Mouse (Mus musculus) naive thymus-derived CD4-positive, alpha-beta T cell, adult 2 months (primary cell): ENCODE measurements around the gene Cacna1a.
A peak's percentile ranks its signal among the peaks of the same experiment; 100 is the strongest.
"Not testable (repeated sequence)": the region's sequence is repeated elsewhere in the genome, so short reads cannot be mapped to it uniquely, and the experiment has no call there.

Source experiments
- DNase-seq: peaks from one replicate; pipeline ENCODE4 v3.0.0-alpha.2; 2011; ENCODE audit warnings: low read depth

The Cacna1a gene

DNA sequence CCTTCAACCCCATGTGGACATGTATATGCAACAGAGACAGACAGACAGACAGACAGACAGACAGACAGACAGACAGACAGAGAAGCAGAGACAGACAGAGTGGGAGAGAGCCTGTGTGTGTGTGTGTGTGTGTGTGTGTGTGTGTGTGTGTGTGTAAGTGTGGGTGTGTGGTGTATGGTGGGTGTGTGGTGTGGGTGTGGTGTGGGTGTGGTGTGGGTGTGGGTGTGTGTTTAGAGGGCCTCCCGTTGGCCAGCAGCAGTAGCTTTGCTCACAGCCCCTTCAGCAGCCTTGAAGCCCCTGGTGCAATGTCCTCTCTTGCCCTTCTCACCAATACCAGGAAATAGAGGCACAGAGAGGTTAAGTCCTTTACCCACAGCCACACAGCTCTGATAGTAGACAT lies 204.9 kb downstream of the Cacna1a start:
- no peak for DNase-seq

DNA sequence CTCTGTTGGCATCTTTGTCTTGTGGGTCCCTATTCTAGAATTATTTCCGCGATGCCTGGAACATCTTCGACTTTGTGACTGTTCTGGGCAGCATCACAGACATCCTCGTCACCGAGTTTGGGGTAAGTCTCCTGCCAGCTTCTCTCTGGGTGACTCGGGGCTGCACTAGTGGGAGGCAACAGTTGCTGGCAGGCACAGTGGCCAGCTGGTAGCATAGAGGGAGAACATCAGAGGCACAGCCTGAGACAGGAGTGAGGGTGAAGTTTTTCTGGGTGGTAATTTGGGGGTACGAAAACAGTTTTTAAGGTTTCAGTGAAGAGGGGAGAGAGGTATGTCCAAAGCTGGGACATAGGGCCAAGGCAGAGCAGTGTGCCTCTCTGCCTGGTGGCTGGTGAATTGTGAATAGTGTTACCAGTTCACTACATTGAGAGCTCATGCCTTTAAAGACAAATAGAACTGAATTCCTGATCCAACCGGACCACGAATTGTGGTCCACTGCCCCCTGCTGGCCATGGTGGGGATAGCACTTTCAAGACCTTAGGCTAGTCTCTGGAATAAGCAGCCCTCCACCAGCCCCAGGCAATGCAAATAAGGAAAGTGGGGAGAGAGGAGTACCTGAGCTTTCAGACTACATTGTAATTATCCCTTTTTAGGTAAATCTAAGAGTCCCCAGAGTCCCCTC lies 206.0 kb downstream of the Cacna1a start:
- DNase-seq = peak; percentile 83

- peak; percentile 72 for DNase-seq
Observed at GRCm38 (mm10) chr8:84595648-84596047, 207.4 kb downstream of the Cacna1a start.

- DNase-seq = no peak
Observed at GRCm38 (mm10) chr8:84599401-84599800, 211.2 kb downstream of the Cacna1a start.

DNA sequence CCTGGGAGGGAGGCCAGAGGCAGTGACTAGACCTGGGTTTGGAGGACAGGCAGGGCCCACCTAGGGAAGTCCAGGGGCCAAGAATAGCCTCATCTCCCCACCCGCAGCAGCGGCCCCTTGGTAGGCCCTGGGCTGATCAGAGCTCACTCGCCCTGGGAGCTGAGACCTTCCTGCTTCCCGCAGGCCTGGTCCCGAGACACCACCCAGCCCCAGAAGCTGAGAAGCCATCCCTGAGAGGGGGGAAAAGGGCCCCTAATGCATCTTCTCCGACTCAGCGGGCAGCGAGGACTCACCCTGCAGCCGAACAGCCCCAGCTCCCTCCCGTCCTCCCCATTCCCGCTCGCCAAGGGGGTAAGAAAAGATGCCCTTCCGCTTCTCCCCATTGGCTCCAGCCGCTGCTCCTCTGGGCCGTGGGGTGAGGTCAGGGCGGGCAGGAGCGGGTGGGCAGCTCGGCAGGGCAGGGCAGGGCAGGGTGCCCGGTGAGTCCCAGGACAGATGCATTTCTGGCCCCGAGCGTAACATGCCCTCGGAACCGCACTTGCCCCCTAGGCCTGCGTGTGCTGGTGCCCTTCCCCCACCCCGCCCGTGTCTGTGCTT lies 212.2 kb downstream of the Cacna1a start:
- no peak for DNase-seq

DNA sequence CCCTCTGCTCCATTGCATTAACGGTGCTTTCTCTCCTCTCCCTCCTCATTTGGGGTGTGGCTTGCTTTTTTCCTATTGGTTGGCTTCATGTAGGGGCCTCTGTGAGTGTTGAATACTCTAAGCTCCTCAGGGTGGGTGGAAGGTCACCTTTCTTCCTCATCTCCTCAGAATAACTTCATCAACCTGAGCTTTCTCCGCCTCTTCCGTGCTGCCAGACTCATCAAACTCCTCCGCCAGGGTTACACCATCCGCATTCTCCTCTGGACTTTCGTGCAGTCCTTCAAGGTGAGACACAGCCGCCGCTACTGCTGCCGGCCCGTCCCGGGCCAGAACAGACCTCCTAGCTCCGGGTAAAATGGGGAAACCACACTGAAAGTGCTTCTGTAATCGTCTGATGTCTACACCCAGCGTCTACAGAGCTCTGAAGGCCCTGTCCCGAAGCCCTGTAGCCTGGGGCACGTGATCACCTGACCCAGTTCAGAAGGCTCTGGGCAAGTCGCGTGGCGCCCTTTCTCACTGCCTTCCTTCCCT lies 213.0 kb downstream of the Cacna1a start:
- DNase-seq = peak; percentile 49

DNA sequence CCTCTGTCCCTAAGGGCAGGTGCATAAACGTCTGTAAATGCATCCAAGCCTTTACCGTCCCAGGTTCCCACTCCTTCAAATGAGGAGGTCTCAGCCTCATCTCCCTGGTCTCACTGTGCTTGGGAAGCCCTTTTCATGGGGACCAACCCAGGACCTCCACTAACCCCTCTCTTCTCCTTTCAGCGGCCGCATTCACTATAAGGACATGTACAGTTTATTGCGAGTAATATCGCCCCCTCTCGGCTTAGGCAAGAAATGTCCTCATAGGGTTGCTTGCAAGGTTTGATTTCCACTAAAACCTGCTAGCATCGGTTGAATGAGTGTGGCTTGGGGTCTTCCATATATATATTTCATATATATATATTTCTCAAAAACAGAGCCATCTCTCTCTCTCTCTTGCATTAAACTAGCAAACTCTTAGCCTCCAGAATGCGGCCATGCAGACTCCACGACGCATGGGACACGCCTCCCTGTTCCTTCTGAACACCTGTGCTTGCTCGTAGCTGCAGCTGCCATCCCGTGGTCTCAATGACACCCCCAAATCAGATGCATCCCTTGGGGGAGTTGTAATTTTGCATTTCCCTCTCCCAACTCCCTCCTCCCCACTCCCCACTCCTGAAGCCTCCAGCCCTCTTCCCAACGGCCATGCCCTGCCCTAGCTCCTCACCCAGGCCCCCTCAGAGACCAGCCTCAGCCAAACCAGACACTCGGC lies 226.4 kb downstream of the Cacna1a start:
- peak; percentile 68 for DNase-seq

DNA sequence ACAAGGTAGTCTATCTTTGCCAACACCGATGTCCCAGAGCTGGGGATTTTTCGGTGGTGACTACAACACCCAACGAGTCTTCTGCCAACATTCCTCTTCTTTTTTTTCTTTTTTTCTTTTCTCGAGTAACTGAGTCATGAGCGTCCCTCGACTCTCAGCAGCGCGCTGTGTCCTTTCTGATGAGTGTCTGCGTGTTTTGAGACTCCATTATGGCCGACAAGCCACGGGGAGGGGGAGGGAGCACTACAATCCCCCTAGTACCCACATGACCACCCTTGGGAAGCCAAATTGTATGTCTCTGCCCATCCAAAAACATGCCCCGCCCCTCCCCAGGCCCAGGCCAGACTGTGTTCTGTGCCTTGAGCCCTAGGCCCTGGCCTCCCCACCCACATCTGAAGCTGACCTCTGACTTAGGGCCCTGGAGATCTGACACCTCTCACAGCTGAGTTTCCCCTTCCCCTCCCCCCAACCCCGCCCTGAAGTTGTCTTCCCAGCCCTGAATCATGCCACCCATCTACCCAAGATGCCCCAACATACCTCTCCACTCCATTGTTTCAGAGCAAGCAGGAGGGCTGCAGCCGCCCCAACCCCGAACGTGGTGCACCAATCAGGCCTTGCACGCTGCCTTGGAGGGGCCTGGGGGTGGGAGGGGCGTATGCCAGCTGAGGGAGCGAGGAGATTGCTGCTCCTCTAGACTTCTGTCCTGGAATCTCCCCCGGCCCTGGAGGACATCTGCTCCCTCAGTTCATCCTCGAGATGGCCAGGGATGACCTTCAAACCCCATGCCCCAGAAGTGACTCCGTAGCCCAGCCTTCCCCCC lies 227.6 kb downstream of the Cacna1a start:
- no peak for DNase-seq

DNA sequence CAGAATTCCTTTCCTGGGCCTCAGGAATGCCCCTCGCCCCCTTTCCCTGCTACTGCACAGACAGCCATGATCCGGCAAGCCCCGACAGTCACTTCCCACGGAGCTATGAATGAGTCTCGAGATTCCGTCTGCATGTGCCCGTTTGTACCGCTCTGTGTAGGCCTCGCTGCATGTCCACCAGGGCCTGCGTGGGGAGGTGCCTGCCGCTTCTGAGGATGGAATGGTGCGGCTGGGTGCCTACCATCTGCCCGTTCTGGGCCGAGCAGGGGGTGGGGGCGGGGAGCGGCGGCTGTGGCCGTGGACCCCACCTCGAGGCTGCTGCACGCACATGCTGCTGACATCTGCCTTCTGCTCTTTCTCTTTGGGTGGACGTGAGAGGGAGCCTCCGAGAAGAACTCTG lies 228.8 kb downstream of the Cacna1a start:
- no peak for DNase-seq

GRCm38 (mm10) chr8:84621102-84621625 lies 232.9 kb downstream of the Cacna1a start:
- DNase-seq = no peak

DNA sequence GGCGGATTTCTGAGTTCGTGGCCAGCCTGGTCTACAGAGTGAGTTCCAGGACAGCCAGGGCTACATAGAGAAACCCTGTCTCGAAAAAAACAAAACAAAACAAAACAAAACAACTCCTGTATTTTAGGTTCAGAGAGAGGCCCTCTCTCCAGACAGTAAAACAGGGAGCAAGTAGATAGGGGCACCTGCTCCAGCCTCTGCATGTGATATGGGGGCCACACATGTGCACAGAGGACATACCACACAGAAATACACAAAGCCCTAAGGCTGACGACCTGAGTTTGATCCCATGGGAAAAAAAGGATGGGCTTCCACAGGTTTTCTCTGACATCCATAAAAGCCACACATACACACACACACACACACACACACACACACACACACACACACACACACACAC lies 235.2 kb downstream of the Cacna1a start:
- not testable (repeated sequence) for DNase-seq

DNA sequence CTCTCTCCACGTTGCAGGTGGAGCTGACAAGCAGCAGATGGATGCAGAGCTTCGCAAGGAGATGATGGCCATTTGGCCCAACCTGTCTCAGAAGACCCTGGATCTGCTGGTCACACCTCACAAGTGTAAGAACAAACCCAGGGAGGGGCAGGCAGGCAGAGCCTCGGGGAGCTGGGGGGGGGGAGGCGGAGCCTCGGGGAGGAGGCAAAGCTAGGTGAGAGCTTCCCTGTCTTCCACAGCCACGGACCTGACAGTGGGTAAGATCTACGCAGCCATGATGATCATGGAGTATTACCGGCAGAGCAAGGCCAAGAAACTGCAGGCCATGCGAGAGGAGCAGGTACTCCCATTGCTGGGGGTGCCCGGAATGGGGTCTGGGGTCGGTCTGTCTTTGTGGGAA lies 241.3 kb downstream of the Cacna1a start:
- DNase-seq = no peak

DNA sequence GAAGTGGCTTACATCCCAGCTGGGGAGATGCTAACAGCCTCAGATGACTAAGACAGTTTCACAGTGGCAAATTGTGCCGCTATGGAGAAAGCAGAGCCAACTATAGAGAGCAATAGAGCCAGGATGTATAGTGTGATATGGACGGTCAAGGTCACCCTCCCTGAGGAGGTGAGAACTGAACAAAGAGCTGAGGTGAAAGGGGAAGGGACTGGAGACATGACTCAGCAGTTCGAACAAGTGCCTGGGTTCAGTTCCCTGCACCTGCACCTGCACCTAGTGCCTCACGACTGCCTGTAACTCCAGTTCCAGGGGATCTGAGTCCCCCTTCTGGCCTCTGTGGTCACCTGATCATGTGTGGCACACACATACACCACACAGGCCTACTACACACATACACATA lies 241.9 kb downstream of the Cacna1a start:
- no peak for DNase-seq

DNA sequence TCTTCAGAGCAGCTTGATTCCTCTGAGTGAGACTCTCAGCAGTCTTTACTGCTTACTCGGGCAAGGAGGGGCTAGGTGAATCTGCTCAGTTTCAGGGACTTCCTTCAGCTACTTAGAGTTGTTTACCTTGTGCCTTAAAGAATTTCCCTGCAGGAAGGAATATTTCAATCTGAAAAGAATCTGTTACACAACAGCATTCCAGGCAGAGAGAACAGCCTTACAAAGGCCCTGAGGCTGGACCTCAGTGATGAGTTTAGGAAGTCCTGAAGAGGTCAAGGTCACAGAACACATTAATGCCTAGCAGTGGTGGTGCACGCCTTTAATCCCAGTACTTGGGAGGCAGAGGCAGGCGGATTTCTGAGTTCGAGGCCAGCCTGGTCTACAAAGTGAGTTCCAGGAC lies 243.6 kb downstream of the Cacna1a start:
- DNase-seq = no peak

DNA sequence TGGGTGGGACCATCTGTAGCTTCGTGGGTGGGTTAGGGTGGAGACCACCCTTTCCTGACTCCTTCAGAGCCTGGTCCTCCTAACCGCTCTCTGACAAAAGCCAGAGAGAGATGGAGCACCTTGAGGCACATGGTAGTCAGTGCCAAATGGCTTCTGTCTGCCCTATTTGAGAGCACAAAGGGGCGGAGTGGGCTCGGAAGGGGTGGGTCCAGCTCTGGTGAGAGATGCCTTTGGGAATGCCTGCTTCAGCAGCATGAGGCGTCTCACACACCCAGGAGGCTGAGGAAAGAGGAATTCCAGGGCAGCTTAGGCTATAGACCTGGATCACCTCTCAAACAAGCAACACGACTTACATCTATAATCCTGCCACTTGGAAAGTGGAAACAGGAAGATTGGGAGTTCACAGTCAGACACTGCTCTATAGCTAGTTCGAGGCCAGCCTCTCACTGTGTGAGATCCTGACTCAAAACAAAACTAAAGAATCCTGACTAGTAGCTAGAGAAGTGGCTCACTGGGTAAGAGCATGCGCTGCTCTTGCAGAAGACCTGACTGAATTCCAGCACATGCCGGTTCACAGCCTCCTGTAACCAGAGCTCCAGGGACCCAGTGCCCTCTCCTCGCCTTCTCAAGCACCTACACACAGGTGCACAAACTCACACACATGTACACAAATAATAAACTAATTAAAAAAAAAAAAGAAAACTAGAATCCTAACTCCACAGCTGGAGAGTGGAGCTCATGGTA lies 245.8 kb downstream of the Cacna1a start:
- no peak for DNase-seq

DNA sequence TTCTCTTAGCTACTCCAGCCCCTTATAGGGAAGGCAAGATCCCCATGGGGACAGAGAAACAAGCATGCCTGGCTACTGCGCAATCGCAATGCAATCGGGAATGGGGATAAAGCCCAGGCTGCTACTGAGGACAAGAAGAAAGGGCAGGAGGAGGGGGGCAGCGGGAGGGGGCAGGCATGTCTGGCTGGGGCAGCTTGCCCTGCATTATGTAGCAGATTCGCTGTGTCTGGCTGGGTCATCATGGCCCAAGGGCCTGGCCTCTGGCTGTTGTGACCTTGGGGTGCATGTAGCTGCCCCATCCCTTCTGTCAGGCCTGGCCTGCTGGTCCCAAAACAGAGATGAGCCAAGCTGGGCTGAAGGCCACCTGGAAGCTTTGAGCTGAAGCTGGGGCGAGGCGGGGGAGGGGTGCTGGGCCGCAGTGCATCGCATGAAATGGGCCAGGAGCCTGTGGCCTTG lies 246.6 kb downstream of the Cacna1a start:
- DNase-seq = no peak

- no peak for DNase-seq
Observed at GRCm38 (mm10) chr8:84635397-84636050, 247.3 kb downstream of the Cacna1a start.

DNA sequence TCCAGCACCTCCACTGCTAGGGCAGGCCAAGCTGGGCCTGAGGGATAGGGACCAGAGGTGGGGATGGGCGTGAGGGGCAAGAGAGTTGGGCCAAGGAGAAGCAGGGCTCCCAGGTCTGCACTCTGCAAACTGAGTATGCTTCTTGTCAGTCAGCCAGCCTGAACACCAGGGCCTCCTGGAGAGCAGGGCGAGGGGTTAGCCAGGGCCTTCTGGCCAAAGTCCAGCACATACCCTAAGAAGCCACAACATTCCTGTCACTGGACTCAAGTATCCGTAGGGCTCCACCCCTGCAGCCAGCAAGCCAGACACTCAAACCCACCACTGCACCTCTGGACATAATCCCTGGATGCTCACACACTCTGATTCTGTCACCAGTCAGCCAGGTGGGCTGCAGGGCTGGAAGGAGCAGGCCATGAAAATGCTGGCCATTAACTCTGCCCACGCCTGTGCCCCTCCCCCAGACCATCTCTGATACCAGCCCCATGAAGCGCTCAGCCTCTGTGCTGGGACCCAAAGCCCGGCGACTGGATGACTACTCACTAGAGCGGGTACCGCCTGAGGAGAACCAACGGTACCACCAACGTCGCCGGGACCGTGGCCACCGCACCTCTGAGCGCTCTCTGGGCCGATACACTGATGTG lies 247.9 kb downstream of the Cacna1a start:
- no peak for DNase-seq

DNA sequence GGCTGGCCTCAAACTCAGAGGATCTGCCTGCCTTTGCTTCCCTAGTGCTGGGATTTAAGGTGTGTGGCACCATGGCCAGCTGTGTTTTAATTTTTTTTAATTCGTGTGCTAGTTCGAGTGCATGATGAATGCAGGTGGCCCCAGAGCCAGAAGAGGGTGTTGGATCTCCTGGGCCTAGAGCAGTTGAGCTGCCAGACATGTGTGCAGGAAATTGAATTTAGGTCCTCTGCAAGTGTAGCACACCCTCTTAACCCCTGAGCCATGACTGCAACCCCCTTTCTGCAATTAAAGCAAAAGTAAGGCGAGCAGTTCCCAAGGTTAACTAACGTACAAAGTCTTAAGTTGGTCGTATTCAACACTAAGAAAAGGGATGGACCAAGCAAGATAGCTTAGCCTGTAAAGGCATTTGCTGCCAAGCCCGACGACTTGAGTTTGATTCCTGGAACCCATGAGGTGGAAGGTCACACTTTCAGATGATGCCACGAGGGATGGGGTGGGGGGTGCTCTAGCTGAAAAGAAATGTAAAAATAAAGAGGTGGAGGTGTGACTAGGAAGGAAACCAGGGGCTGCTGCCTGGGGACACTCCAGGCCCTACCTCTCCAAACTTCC lies 249.8 kb downstream of the Cacna1a start:
- peak; percentile 52 for DNase-seq
